Mouse (Mus musculus): ENCODE data around the gene Slc16a12. TPM values are rescaled to one million over a fixed set of nuclear protein-coding genes. Genes with fewer than 3 reads are reported as not detected.
"Not testable (repeated sequence)": the region's sequence is repeated elsewhere in the genome, so short reads cannot be mapped to it uniquely, and the experiment has no call there.

Gene Slc16a12
- polyA plus RNA-seq, 1 experiment = 0.01 TPM

DNA sequence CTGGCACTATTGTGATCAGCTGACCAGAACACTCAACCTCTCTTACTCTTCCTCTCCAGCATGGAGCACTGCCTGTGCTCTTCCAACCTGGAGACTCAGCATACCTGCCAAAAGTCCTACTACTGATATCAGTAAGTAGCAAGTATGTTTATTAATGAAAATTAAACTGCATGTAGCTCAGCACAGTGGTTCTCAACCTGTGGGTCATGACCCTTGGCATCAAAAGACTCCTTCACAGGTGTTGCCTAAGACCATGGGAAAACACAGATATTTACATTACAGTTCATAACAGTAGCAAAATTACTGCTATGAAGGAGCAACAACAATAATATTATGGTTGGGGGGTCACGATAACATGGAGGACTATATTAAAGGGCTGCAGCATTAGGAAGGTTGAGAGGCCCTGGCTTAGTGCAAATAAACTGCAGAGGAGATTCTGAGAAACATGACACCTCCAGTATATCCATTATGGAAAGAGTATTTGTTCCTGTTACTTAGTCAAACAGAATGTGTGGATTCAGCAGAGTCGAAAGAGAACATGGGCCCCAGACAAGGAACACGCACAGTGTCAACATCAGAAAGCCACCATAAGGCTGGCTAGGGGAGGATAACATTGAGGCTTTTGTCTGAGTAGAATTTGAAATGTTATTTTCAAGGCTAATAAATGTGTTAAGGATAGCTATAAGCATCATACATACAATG lies 5.5 kb upstream of the Slc16a12 start:
- H3K4me3 ChIP-seq (ENCODE audit: insufficient read depth, poor library complexity, severe bottlenecking) = no peak overlapping the region
- TF ChIP-seq CTCF (IDR thresholded peaks at IDR 0.05; ENCODE audit: control insufficient read depth, insufficient read depth, insufficient read length) = no peak
- TF ChIP-seq CEBPB (IDR thresholded peaks at IDR 0.05; ENCODE audit: low read depth) = no peak
- no peak for TF ChIP-seq USF1 (IDR thresholded peaks at IDR 0.05; ENCODE audit: low read depth)
- H3K79me2 ChIP-seq (ENCODE audit: control insufficient read depth, insufficient read depth) = no peaks in the 10 kb centered on the region
- H3K79me3 ChIP-seq (ENCODE audit: low read depth) = no peaks in the 10 kb centered on the region
- no peaks in the 10 kb centered on the region for H3K27me3 ChIP-seq (ENCODE audit: control insufficient read depth, insufficient read depth, insufficient read length)
- H3K36me3 ChIP-seq (ENCODE audit: control insufficient read depth, insufficient read depth) = no peaks in the 10 kb centered on the region
- no peak overlapping the region for H3ac ChIP-seq (ENCODE audit: control insufficient read depth, insufficient read length, low read depth)

DNA sequence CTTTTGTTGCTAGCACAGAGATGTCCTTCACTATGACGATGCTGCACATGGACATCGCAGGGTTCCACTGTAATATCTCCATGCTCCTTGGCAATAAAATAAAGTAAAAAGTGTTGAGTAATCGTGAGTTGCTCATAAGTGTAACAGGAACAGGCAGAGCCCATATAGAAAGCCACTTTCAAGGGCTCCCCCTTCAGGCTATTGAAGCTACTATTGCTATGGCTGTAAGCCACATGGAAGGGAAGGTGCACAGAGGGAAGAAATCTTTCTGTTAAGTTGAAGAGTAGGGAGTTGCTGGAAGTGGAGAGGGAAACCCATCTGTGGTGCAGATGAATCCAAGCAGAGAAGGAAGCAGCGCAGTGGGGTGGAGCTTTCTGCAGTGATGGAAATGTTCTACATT lies 4.1 kb upstream of the Slc16a12 start:
- Histone ChIP-seq H3ac (ENCODE audit: control insufficient read depth, insufficient read length, low read depth) (no peak overlapping the region), H3K79me3 (ENCODE audit: low read depth) (no peaks in the 10 kb centered on the region), H3K27me3 (ENCODE audit: control insufficient read depth, insufficient read depth, insufficient read length) (peaks cover 8% of the 10 kb centered on the region), H3K36me3 (ENCODE audit: control insufficient read depth, insufficient read depth) (no peaks in the 10 kb centered on the region), H3K79me2 (ENCODE audit: control insufficient read depth, insufficient read depth) (no peaks in the 10 kb centered on the region), H3K4me3 (ENCODE audit: insufficient read depth, poor library complexity, severe bottlenecking) (no peak overlapping the region)
- TF ChIP-seq CTCF (IDR thresholded peaks at IDR 0.05; ENCODE audit: control insufficient read depth, insufficient read depth, insufficient read length) (no peak), USF1 (IDR thresholded peaks at IDR 0.05; ENCODE audit: low read depth) (no peak), MYOD1 (IDR thresholded peaks at IDR 0.05; ENCODE audit: control insufficient read depth, insufficient read length, low read depth) (no peak), MYOG (IDR thresholded peaks at IDR 0.05; ENCODE audit: control insufficient read depth, extremely low read depth, insufficient read length) (no peak), MAX (IDR thresholded peaks at IDR 0.05) (no peak), FOSL1 (IDR thresholded peaks at IDR 0.05; ENCODE audit: insufficient read depth, low read length, poor library complexity, severe bottlenecking) (no peak)

DNA sequence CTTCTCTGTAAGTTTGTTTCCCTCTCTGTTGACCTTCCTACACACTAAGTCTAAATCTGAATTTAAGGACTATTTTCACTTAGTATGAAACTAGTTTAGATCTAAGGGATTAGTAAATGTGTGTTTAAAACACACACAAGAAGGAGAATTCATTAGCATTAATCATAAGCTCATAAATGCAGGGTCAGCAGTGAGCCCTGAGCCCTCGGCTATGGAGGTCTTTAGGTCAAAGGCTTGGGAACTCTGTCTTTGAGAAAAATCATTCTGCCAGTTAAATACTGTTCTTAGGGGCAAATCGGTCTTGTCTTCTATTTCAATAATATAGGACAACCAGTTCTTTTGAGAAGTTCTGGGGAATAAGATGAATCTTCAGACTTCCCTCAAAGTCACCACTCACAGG lies 1.9 kb upstream of the Slc16a12 start:
- Histone ChIP-seq H3ac (ENCODE audit: control insufficient read depth, insufficient read length, low read depth) (no peak overlapping the region), H3K4me3 (ENCODE audit: insufficient read depth, poor library complexity, severe bottlenecking) (no peak overlapping the region), H3K79me3 (ENCODE audit: low read depth) (no peaks in the 10 kb centered on the region), H3K27me3 (ENCODE audit: control insufficient read depth, insufficient read depth, insufficient read length) (peaks cover 8% of the 10 kb centered on the region), H3K79me2 (ENCODE audit: control insufficient read depth, insufficient read depth) (no peaks in the 10 kb centered on the region), H3K36me3 (ENCODE audit: control insufficient read depth, insufficient read depth) (no peaks in the 10 kb centered on the region)
- TF ChIP-seq USF1 (IDR thresholded peaks at IDR 0.05; ENCODE audit: low read depth) (no peak), MAX (IDR thresholded peaks at IDR 0.05) (no peak), MYOD1 (IDR thresholded peaks at IDR 0.05; ENCODE audit: control insufficient read depth, insufficient read length, low read depth) (no peak), CTCF (IDR thresholded peaks at IDR 0.05; ENCODE audit: control insufficient read depth, insufficient read depth, insufficient read length) (no peak), FOSL1 (IDR thresholded peaks at IDR 0.05; ENCODE audit: insufficient read depth, low read length, poor library complexity, severe bottlenecking) (no peak), CEBPB (IDR thresholded peaks at IDR 0.05; ENCODE audit: low read depth) (no peak), MYOG (IDR thresholded peaks at IDR 0.05; ENCODE audit: control insufficient read depth, extremely low read depth, insufficient read length) (no peak)

DNA sequence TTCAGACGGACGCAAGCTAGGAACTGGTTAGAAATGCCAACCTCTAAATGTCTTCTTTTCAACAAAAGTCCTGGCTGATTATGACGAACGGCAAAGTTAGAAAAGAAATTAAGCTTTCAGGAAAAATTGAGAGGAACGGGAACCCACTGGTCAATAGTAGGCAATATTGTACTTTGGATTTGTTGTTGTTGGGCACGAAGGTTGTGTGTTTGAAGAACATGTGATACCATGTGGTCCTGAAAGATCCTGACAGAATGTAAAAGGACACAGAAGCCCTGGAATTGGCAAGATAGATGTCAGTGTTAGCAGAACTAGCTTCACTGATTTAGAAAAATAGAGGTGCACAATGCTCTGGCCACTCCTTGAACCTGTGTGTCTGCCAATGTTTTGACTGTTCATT lies 880 bp upstream of the Slc16a12 start:
- H3K79me2 ChIP-seq (ENCODE audit: control insufficient read depth, insufficient read depth); H3K79me3 ChIP-seq (ENCODE audit: low read depth); H3K36me3 ChIP-seq (ENCODE audit: control insufficient read depth, insufficient read depth); H3K4me3 ChIP-seq (ENCODE audit: insufficient read depth, poor library complexity, severe bottlenecking); H3ac ChIP-seq (ENCODE audit: control insufficient read depth, insufficient read length, low read depth); H3K27me3 ChIP-seq (ENCODE audit: control insufficient read depth, insufficient read depth, insufficient read length): not testable (repeated sequence)

DNA sequence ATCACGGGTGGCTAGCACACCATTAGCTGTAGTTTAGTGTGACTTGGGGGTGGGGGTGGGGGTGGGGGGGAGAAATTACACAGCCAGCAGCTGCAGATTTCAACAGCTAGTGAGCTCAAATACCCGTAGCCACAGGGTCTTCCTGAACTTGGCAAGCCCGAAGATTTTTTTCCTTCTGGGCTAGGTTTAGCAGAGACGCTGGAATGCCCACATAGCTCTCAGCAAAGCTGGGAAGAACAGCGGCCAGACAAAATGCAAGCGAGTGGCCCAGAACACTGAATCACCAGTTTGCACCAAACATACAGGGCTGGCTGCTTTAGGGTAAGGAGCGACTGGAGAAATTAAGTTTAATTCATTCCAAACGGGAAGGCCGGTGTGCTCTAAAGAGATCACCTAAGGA lies 888 bp downstream of the Slc16a12 start:
- Histone ChIP-seq H3K36me3 (ENCODE audit: control insufficient read depth, insufficient read depth) (no peaks in the 10 kb centered on the region), H3ac (ENCODE audit: control insufficient read depth, insufficient read length, low read depth) (no peak overlapping the region), H3K4me3 (ENCODE audit: insufficient read depth, poor library complexity, severe bottlenecking) (no peak overlapping the region), H3K79me2 (ENCODE audit: control insufficient read depth, insufficient read depth) (no peaks in the 10 kb centered on the region), H3K27me3 (ENCODE audit: control insufficient read depth, insufficient read depth, insufficient read length) (peaks cover 8% of the 10 kb centered on the region), H3K79me3 (ENCODE audit: low read depth) (no peaks in the 10 kb centered on the region)
- TF ChIP-seq USF1 (IDR thresholded peaks at IDR 0.05; ENCODE audit: low read depth) = no peak
- TF ChIP-seq MYOG (IDR thresholded peaks at IDR 0.05; ENCODE audit: control insufficient read depth, extremely low read depth, insufficient read length) = no peak
- no peak for TF ChIP-seq MAX (IDR thresholded peaks at IDR 0.05)
- no peak for TF ChIP-seq MYOD1 (IDR thresholded peaks at IDR 0.05; ENCODE audit: control insufficient read depth, insufficient read length, low read depth)
- TF ChIP-seq FOSL1 (IDR thresholded peaks at IDR 0.05; ENCODE audit: insufficient read depth, low read length, poor library complexity, severe bottlenecking) = no peak
- TF ChIP-seq CEBPB (IDR thresholded peaks at IDR 0.05; ENCODE audit: low read depth) = no peak
- TF ChIP-seq CTCF (IDR thresholded peaks at IDR 0.05; ENCODE audit: control insufficient read depth, insufficient read depth, insufficient read length) = no peak

DNA sequence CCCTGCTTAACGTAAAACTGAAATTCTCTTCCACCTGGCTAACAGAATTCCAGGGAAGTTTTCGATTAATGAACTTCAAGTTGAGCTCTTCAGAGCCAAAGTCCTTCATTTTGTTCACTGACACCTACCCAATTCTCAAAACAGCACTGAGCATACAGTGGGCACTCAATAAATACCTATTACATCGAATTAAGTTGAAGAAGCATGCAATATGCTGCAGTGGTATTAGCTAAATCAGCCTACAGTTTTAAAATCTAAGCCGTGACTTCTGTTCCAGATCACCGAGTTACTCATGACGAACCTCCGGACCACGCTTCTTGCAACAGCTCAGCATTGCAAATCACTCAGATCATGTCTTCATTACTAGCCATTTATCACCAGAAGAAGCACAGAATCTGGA lies 2.1 kb downstream of the Slc16a12 start:
- Histone ChIP-seq H3ac (ENCODE audit: control insufficient read depth, insufficient read length, low read depth) (no peak overlapping the region), H3K27me3 (ENCODE audit: control insufficient read depth, insufficient read depth, insufficient read length) (peaks cover 8% of the 10 kb centered on the region), H3K79me3 (ENCODE audit: low read depth) (no peaks in the 10 kb centered on the region), H3K79me2 (ENCODE audit: control insufficient read depth, insufficient read depth) (no peaks in the 10 kb centered on the region), H3K36me3 (ENCODE audit: control insufficient read depth, insufficient read depth) (no peaks in the 10 kb centered on the region), H3K4me3 (ENCODE audit: insufficient read depth, poor library complexity, severe bottlenecking) (no peak overlapping the region)
- TF ChIP-seq MAX (IDR thresholded peaks at IDR 0.05) (no peak), MYOG (IDR thresholded peaks at IDR 0.05; ENCODE audit: control insufficient read depth, extremely low read depth, insufficient read length) (no peak), CTCF (IDR thresholded peaks at IDR 0.05; ENCODE audit: control insufficient read depth, insufficient read depth, insufficient read length) (no peak), USF1 (IDR thresholded peaks at IDR 0.05; ENCODE audit: low read depth) (no peak), FOSL1 (IDR thresholded peaks at IDR 0.05; ENCODE audit: insufficient read depth, low read length, poor library complexity, severe bottlenecking) (no peak), CEBPB (IDR thresholded peaks at IDR 0.05; ENCODE audit: low read depth) (no peak)

Measured in C2C12 (cell line).